Mouse (Mus musculus) bone marrow, adult 2 months (tissue): ENCODE measurements around the gene Cul7.

Source experiments
- CTCF ChIP-seq: fragments of 200-500 bp; IDR thresholded peaks from 2 replicates; pipeline ENCODE4 v1.5.1; 2011; ENCODE audit warnings: low read length, control low read depth; ENCODE audit not compliant: control insufficient read depth, insufficient read depth
- POLR2A ChIP-seq: fragments of 200-500 bp; IDR thresholded peaks from 2 replicates; pipeline ENCODE4 v1.6.1; 2011; ENCODE audit warnings: low read depth, mild to moderate bottlenecking, control low read depth, low read length, borderline replicate concordance; ENCODE audit not compliant: control insufficient read depth

DNA sequence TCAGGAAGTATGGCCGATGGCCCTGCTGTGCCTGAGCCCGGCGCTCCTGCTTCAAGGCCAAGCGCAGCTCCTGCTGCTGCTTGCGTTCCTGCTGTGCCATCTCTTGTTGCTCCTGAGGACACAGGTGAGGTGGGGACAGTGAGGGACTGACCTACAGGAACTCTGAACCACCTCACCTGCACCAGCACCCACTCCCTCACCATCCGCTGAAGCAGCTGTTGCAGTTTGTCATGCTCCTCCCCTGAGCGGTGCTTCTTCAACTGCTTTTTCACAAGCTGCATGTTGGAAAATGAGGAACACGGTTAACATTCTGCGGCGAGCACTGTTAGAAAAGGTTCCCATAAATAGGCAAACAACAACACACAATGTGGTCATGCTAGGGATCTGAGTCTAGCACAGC, 19.8 kb downstream of the Cul7 start:
- TF ChIP-seq CTCF (no peak), POLR2A (no peak)
